Mouse (Mus musculus) subcutaneous adipose tissue, adult 2 months (tissue): ENCODE results near the gene Olfr826. TPM values are rescaled to one million over a fixed set of nuclear protein-coding genes. Genes with fewer than 3 reads are reported as not detected.

ENCODE experiments used
- polyA plus RNA-seq: library from polyadenylated mRNA; depleted of rRNA; stranded (reverse); fragments of >200 nt; gene quantifications from 2 replicates; pipeline ENCODE4 v1.2.3, GENCODE M21; 2012; ENCODE audit warnings: low replicate concordance; rRNA removed

The Olfr826 gene
- polyA plus RNA-seq: not detected in 2 replicates

GRCm38 (mm10) chr10:130184086-130184485 is at the start of gene Olfr826:
Gene Olfr826 (minus strand): TSS chr10:130184186.

GRCm38 (mm10) chr10:130214303-130214702 is 30.3 kb upstream of the Olfr826 start, which contains the start of gene Olfr827:
Gene Olfr827 (minus strand): TSS chr10:130214403.

GRCm38 (mm10) chr10:130166666-130167065 is 17.3 kb downstream of the Olfr826 start, which contains the start of gene Olfr825:
Gene Olfr825 (minus strand): TSS chr10:130166766.

GRCm38 (mm10) chr10:130129900-130130299 is 54.1 kb downstream of the Olfr826 start, which contains the start of gene Olfr824:
Gene Olfr824 (minus strand): TSS chr10:130130000.

Other genes starting within 250 kb of the Olfr826 start
- not detected in 2 replicates for gene Olfr818, start 235.1 kb downstream of the Olfr826 start, polyA plus RNA-seq
- gene Olfr819, start 216.9 kb downstream of the Olfr826 start, polyA plus RNA-seq: not detected in 2 replicates
- not detected in 2 replicates for gene Olfr247, start 208.0 kb downstream of the Olfr826 start, polyA plus RNA-seq
- gene Gm10310, start 199.1 kb downstream of the Olfr826 start, polyA plus RNA-seq: not detected in 2 replicates
- not detected in 2 replicates for gene Olfr820, start 171.6 kb downstream of the Olfr826 start, polyA plus RNA-seq
- gene Olfr821, start 153.8 kb downstream of the Olfr826 start, polyA plus RNA-seq: not detected in 2 replicates
- not detected in 2 replicates for gene Olfr822, start 113.0 kb downstream of the Olfr826 start, polyA plus RNA-seq
- not detected in 2 replicates for gene Olfr823, start 68.8 kb downstream of the Olfr826 start, polyA plus RNA-seq
- not detected in 2 replicates for gene Olfr824, start 54.2 kb downstream of the Olfr826 start, polyA plus RNA-seq
- not detected in 2 replicates for gene Olfr825, start 17.4 kb downstream of the Olfr826 start, polyA plus RNA-seq
- not detected in 2 replicates for gene Olfr827, start 30.2 kb upstream of the Olfr826 start, polyA plus RNA-seq
- not detected in 2 replicates for gene Neurod4, start 96.1 kb upstream of the Olfr826 start, polyA plus RNA-seq
- gene Tespa1, start 138.7 kb upstream of the Olfr826 start, polyA plus RNA-seq: 0.21 and 0.95 TPM in 2 replicates
- not detected in 2 replicates for gene Vmn2r84, start 210.1 kb upstream of the Olfr826 start, polyA plus RNA-seq
- gene Vmn2r85, start 245.5 kb upstream of the Olfr826 start, polyA plus RNA-seq: not detected in 2 replicates